Mouse (Mus musculus) cerebellum, postnatal 36 days (tissue): Measurements from ENCODE around the gene Iqgap1.

Experiments
- DNase-seq, 2 experiments: peaks; one replicate each; pipeline ENCODE4 v3.0.0; 2021 to 2022; ENCODE audit warnings: mixed read lengths in 2 of 2

The Iqgap1 gene

DNA sequence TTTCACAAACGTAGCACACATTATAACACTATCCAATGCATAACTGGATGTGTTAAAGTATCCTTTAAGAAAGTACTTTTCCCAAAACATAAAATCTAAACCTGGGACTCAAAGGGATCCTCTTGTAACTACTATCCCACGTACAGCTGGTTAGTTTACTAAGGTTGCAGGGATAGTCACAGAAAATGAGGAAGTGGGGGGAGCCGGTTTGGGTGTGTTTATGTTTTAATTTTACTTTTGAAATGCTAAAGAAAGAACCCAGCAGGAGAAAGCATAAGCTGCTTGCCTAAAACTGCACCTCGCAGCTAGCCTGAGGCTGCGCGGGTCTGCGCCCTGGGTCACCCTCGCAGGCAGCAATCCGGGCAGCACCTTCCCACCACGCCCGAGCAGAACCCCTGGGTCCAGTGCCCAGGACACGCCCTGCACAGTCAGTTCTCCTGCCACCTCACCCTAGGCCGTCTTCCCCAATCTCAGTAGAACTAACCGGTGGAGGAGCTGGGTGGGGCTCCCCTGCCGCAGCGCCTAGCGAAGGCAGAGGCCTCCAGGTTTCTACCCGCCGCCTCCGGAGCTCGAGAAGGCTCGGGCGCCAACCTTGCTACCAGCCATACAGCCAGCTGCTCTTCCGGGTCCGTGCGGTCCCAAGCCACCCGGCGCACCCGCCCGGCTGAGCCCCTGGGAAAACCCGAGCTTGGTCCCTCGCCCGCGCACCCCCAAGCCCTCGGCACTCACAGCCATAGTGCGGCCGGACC, 23.2 kb downstream of the Iqgap1 start:
- DNase-seq = no peak

DNA sequence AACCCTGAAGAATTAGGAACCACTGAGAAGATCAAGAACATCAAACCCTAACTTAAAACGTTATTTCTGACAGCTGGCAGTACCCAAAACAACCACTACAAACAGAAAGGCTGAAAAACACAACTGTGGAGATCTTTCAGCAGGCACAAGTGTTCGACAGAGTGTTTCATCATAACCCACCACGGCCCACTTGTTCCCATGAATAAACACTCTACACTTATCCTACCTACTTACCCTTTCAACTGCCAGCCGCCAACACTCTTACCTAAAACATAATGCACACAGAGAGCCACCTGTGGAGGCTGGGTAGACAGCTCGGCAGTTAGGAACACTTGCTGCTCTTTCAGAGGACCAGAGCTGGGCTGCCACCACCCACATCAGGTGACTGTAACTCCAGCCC, 26.5 kb downstream of the Iqgap1 start:
- no peak for DNase-seq

DNA sequence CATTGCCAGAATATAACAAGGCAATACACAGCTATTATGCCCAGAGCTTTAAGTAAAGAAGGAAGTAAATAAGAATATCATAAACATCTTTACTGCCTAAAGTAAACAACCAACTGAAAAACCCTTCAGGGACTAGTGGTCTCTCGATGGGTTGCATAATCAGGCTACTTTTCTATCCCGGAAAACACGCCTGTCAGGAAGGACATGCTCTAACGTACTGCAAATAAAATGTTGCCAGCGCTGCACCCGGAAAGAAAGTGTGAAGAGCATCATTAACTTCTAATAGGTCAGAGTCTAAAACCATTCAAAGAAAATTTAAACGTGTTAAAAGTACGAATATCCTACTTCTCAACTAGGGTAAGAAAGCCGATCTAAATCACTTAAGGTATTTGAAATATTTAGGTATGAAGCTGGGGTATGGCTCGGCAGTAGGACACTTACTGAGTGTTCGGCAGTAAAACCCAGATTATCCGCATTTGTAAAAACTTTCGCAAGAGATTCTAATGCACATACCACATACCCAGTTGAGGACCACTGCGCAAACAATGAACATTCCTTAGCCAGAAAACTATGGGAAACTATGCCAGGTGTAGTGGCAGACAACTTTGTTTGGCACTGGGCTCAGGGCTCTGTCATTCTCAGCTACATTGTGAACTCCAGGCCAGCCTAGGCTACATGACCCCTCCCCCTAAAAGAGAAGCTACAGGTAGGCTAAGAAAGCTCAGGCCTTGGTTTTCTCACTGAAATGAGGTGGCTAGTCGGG, 28.8 kb downstream of the Iqgap1 start:
- no peak for DNase-seq

DNA sequence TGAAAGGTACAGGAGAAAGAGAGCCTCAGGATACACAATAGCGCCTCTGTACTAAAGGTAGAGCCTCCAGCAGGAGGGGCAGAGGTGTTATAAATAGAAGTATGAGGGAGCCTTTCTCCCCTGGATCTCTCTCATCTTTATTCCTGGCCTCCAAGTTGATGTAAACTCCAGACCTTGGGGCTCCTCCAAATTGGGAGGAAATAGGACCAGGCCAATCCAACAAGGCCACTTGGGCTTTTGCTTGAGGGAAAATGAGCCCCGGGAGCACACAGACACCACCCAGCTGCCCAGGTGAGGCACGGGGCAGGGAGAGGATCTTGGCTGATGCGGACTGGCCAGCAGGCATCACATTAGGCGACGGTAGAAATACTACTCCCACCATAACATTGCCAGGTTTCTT, 29.5 kb downstream of the Iqgap1 start:
- no peak for DNase-seq

DNA sequence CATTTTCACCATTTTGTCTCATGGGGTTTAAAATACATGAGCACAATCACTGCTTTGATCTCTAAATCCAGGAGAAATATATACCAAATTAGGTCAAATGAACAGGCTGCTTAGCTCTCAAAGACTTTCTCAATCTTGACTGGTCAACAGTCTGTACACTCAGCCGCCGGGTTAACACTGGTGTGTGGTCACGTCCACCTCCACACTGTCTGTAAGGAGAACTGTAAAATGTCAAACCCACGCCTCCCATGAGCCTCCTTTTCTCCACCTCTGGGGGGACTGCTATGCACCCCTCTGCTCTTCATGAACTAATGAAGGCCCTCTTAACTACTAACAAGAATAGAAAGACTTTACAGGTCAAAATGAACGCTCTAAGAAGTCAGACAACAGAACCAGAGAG, 36.2 kb downstream of the Iqgap1 start:
- no peak for DNase-seq

GRCm38 (mm10) chr7:80789061-80789460, 36.7 kb downstream of the Iqgap1 start:
- DNase-seq = no peak

DNA sequence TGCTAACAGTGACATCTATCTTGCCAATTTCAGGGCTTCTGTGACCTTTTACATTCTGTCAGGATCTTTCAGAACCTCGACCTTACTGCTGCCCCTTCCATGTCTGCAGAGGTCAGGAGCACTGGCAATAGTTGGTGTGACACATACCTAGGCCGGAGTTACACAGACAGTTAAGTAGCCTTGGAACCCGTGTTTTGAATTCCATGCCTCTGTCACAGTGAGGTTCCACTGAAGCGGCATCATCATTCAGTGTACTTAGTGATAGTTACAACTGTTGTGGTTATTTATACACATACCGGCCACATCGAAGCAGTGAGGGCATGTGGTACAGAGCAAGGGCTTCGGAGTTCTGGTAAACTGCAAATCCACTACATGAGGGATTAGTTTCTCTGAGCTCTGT, 37.8 kb downstream of the Iqgap1 start:
- DNase-seq = no peak

- DNase-seq = no peak
These were observed 39.0 kb downstream of the Iqgap1 start for GRCm38 (mm10) chr7:80786746-80787145.

GRCm38 (mm10) chr7:80783841-80784240, 41.9 kb downstream of the Iqgap1 start:
- DNase-seq = no peak

- DNase-seq = no peak
These were observed 43.3 kb downstream of the Iqgap1 start for GRCm38 (mm10) chr7:80782155-80783109.

DNA sequence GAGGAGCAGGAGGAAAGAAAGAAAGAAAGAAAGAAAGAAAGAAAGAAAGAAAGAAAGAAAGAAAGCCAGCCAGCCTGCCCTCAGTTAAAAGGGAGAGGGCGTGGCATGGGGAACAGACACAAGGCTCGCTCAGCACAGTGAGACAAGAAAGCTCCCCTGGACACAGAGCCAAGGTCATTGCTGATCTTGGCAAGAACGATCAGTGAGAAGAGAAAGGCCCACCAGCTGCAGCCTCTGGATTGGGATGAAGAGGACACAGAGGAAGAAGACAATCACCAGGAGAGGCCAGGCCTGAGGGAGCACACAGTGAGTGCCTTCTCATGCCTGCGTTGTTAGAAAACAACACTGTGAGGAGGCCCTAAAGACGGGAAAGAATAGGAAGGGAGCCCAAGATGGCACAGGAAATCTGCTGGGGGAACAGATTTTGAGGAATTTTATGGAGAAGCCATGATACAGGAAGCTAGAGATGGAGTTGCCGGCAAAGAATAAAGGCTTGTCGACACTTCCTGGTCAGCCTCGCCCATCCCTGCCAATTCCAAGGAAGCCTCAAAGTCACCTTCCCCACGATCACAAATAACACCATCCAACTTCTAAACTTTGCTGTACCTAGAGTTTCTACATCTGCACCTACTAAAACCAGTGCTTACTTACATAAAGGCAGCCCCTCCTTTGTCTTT, 44.2 kb downstream of the Iqgap1 start:
- DNase-seq = no peak

DNA sequence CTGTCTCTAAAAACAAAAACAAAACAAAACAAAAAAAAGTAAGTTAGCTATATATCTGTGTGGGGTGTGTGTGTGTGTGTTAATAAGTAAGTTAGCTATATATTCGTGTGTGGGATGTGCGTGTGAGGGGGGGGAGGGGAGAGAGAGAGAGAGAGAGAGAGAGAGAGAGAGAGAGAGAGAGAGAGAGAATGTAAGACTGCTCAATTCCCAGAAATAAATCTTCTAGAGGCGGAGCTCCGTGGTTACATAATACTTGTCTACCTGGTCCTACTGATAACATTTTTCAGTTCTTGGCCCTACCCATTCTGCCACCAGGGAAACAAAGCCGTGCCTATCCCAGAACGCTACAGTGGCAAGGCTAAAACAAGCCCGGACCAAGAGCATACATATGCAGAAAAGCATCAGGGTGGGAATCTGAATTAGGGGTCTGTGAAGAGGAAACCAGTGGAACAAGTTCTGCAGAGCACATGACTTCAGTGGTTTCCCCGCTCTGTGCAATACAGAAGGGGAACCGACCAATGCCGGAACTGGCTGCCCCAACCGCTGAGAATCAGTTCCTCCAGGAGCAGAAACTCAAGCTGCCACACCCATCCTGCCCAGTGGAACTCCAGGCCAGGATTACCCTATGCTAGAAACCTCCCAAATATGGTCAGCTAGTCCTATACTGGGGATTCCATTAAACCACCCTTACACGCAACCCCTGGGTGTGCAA, 46.7 kb downstream of the Iqgap1 start:
- DNase-seq = no peak

GRCm38 (mm10) chr7:80778376-80778775, 47.4 kb downstream of the Iqgap1 start:
- DNase-seq = no peak

DNA sequence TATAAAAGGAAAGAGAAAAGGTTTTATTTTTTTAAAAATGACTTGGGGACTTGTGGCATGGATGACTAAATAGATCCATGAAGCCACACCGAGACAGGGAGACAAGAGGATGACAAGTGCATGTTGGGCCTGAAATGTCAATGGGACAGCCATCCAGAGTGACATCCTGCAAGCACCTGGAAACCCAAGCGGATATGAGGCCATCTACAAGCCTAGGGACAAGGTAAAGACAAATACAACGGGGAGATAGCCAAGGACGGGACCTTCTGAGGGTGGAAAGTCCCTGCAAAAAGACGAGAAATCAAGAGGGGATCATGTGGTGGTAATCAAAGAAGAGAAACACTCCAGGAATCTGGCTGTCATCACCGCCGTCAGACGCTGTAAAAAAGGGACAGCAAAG, 48.6 kb downstream of the Iqgap1 start:
- DNase-seq = no peak

DNA sequence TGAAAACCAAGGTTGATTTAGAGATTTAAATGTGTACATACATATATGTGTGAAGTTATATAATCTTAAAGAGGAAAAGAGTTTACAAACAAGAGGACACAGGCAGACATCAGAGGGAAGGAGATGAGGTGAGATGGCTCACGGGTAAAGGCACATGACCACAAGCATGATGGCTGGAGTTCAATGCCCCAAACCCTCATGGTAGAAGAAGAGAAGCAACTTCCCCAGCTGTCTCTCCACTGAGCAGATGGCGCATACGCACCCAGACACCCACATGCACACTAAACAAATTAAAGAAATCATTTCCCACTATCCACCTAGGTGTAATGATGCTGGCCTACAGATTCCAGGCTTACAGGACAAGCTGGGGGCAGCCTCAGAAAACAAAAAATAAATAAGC, 49.7 kb downstream of the Iqgap1 start:
- DNase-seq = no peak

DNA sequence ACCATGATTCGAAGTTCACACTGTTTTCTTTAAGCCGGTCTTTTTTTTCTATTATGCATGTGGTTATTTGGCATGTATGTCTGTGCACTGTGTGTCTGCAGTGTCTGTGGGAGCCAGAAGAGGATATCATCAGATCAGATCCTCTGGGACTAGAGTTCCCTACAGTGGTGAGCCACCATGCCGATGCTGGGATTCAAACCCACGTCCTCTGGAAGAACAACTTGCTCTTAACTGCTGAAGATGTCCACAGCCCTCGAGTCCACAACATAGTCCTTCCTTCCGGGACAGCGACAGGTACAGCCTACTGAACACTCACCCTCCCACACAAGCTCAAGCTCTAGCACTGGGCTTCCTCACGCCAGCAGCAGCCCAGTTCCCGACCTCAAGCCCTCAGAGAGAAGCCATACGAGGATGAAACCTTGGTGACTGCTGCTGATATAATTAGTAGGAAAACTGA, 50.3 kb downstream of the Iqgap1 start:
- no peak for DNase-seq

GRCm38 (mm10) chr7:80774615-80775447, 50.9 kb downstream of the Iqgap1 start:
- no peak for DNase-seq

GRCm38 (mm10) chr7:80773834-80774614, 51.8 kb downstream of the Iqgap1 start:
- DNase-seq = no peak

DNA sequence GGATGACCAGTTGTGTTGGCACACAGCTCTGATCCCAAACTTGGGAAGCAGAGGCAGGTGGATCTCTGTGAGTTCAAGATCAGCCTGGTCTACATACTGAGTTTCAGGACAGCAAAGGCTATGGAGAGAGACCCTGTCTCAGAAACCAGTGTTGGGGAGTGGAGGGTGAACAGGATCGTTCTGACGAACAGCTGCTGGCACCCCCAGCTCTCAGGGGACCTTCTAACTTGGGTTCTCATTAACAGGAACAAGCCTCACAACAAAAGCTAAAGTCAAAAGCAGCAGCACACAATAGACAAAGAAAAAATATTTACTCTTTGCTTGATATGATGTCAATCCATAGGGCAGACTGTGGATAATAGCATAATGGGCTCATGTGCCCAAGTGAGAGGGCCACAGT, 55.3 kb downstream of the Iqgap1 start:
- no peak for DNase-seq

- DNase-seq = peak; percentile 33 to 46
These were observed 58.9 kb downstream of the Iqgap1 start for GRCm38 (mm10) chr7:80766861-80767312.
